Mouse (Mus musculus): ENCODE data around the gene Stom. TPM values are rescaled to one million over a fixed set of nuclear protein-coding genes. Genes with fewer than 3 reads are reported as not detected.

The Stom gene
- polyA plus RNA-seq, 1 experiment from 2014 or later, result 17.6 TPM

- no peak overlapping the region for H3K4me3 ChIP-seq (ENCODE audit: low read depth, low read length)
- peaks cover under 1% of the 10 kb centered on the region; the same call in 1 of the 2 replicates for H3K4me1 ChIP-seq (ENCODE audit: control insufficient read depth, insufficient read depth, low read length)
- H3K27ac ChIP-seq (ENCODE audit: low read length), result no peak overlapping the region
- no peak overlapping the region for H3K9ac ChIP-seq (ENCODE audit: low read depth, low read length)
- H3K4me2 ChIP-seq (ENCODE audit: low read length), result no peak overlapping the region
- H3K9me3 ChIP-seq (replicated peaks; ENCODE audit: control insufficient read depth, low read length, poor library complexity, severe bottlenecking), result no peaks in the 10 kb centered on the region
- WGBS, result 63% methylated on average over 10 of the region's 10 CpGs
- H3K36me3 ChIP-seq (ENCODE audit: control insufficient read depth, insufficient read depth, low read length), result no peaks in the 10 kb centered on the region
- H3K27me3 ChIP-seq (ENCODE audit: control insufficient read depth, insufficient read depth, low read depth, low read length), result no peaks in the 10 kb centered on the region
- no peak for ATAC-seq
Observed at GRCm38 (mm10) chr2:35327583-35327982, 9.2 kb downstream of the Stom start.

- no peak overlapping the region for H3K27ac ChIP-seq (ENCODE audit: low read length)
- peaks cover 4% of the 10 kb centered on the region; the same call in 1 of the 2 replicates for H3K4me1 ChIP-seq (ENCODE audit: control insufficient read depth, insufficient read depth, low read length)
- ATAC-seq, result no peak
- no peaks in the 10 kb centered on the region for H3K36me3 ChIP-seq (ENCODE audit: control insufficient read depth, insufficient read depth, low read length)
- no peak overlapping the region for H3K9ac ChIP-seq (ENCODE audit: low read depth, low read length)
- 49% methylated on average over 1 of the region's 1 CpGs for WGBS
- no peaks in the 10 kb centered on the region for H3K9me3 ChIP-seq (replicated peaks; ENCODE audit: control insufficient read depth, low read length, poor library complexity, severe bottlenecking)
- H3K27me3 ChIP-seq (ENCODE audit: control insufficient read depth, insufficient read depth, low read depth, low read length), result no peaks in the 10 kb centered on the region
- no peak overlapping the region for H3K4me3 ChIP-seq (ENCODE audit: low read depth, low read length)
- no peak overlapping the region for H3K4me2 ChIP-seq (ENCODE audit: low read length)
Observed at GRCm38 (mm10) chr2:35326931-35327330, 9.8 kb downstream of the Stom start.

- no peak overlapping the region for H3K9ac ChIP-seq (ENCODE audit: low read depth, low read length)
- H3K4me2 ChIP-seq (ENCODE audit: low read length), result no peak overlapping the region
- no peak for ATAC-seq
- no peaks in the 10 kb centered on the region for H3K27me3 ChIP-seq (ENCODE audit: control insufficient read depth, insufficient read depth, low read depth, low read length)
- H3K9me3 ChIP-seq (replicated peaks; ENCODE audit: control insufficient read depth, low read length, poor library complexity, severe bottlenecking), result no peaks in the 10 kb centered on the region
- 71% methylated on average over 10 of the region's 10 CpGs for WGBS
- H3K4me3 ChIP-seq (ENCODE audit: low read depth, low read length), result no peak overlapping the region
- H3K36me3 ChIP-seq (ENCODE audit: control insufficient read depth, insufficient read depth, low read length), result no peaks in the 10 kb centered on the region
- peaks cover 4% of the 10 kb centered on the region; the same call in 1 of the 2 replicates for H3K4me1 ChIP-seq (ENCODE audit: control insufficient read depth, insufficient read depth, low read length)
- no peak overlapping the region for H3K27ac ChIP-seq (ENCODE audit: low read length)
Observed at GRCm38 (mm10) chr2:35325930-35326329, 10.8 kb downstream of the Stom start.

- WGBS, result 66% methylated on average over 10 of the region's 10 CpGs
- no peak overlapping the region for H3K4me3 ChIP-seq (ENCODE audit: low read depth, low read length)
- no peak overlapping the region for H3K4me2 ChIP-seq (ENCODE audit: low read length)
- no peaks in the 10 kb centered on the region for H3K36me3 ChIP-seq (ENCODE audit: control insufficient read depth, insufficient read depth, low read length)
- ATAC-seq, result no peak
- H3K9me3 ChIP-seq (replicated peaks; ENCODE audit: control insufficient read depth, low read length, poor library complexity, severe bottlenecking), result no peaks in the 10 kb centered on the region
- H3K27me3 ChIP-seq (ENCODE audit: control insufficient read depth, insufficient read depth, low read depth, low read length), result no peaks in the 10 kb centered on the region
- no peak overlapping the region for H3K9ac ChIP-seq (ENCODE audit: low read depth, low read length)
- H3K27ac ChIP-seq (ENCODE audit: low read length), result no peak overlapping the region
- peaks cover 4% of the 10 kb centered on the region; the same call in 1 of the 2 replicates for H3K4me1 ChIP-seq (ENCODE audit: control insufficient read depth, insufficient read depth, low read length)
Observed at GRCm38 (mm10) chr2:35322404-35323164, 14.2 kb downstream of the Stom start.

GRCm38 (mm10) chr2:35320399-35320798 is 16.4 kb downstream of the Stom start:
- H3K9me3 ChIP-seq (replicated peaks; ENCODE audit: control insufficient read depth, low read length, poor library complexity, severe bottlenecking), result no peaks in the 10 kb centered on the region
- peaks cover 4% of the 10 kb centered on the region; the same call in 1 of the 2 replicates for H3K4me1 ChIP-seq (ENCODE audit: control insufficient read depth, insufficient read depth, low read length)
- H3K4me2 ChIP-seq (ENCODE audit: low read length), result no peak overlapping the region
- no peak for ATAC-seq
- no peak overlapping the region for H3K9ac ChIP-seq (ENCODE audit: low read depth, low read length)
- 90% methylated on average over 15 of the region's 15 CpGs for WGBS
- no peaks in the 10 kb centered on the region for H3K36me3 ChIP-seq (ENCODE audit: control insufficient read depth, insufficient read depth, low read length)
- no peaks in the 10 kb centered on the region for H3K27me3 ChIP-seq (ENCODE audit: control insufficient read depth, insufficient read depth, low read depth, low read length)
- H3K27ac ChIP-seq (ENCODE audit: low read length), result no peak overlapping the region
- H3K4me3 ChIP-seq (ENCODE audit: low read depth, low read length), result no peak overlapping the region

GRCm38 (mm10) chr2:35318405-35318804 is 18.4 kb downstream of the Stom start:
- Histone ChIP-seq H3K9me3 (replicated peaks; ENCODE audit: control insufficient read depth, low read length, poor library complexity, severe bottlenecking) (no peaks in the 10 kb centered on the region), H3K4me1 (ENCODE audit: control insufficient read depth, insufficient read depth, low read length) (peaks cover 4% of the 10 kb centered on the region; the same call in 1 of the 2 replicates), H3K4me2 (ENCODE audit: low read length) (no peak overlapping the region), H3K9ac (ENCODE audit: low read depth, low read length) (no peak overlapping the region), H3K27ac (ENCODE audit: low read length) (no peak overlapping the region), H3K4me3 (ENCODE audit: low read depth, low read length) (no peak overlapping the region), H3K27me3 (ENCODE audit: control insufficient read depth, insufficient read depth, low read depth, low read length) (no peaks in the 10 kb centered on the region), H3K36me3 (ENCODE audit: control insufficient read depth, insufficient read depth, low read length) (no peaks in the 10 kb centered on the region)
- no peak for ATAC-seq
- WGBS, result 89% methylated on average over 12 of the region's 12 CpGs

GRCm38 (mm10) chr2:35317604-35318003 is 19.2 kb downstream of the Stom start:
- ATAC-seq, result no peak
- H3K9ac ChIP-seq (ENCODE audit: low read depth, low read length), result no peak overlapping the region
- no peak overlapping the region for H3K4me2 ChIP-seq (ENCODE audit: low read length)
- H3K4me1 ChIP-seq (ENCODE audit: control insufficient read depth, insufficient read depth, low read length), result peaks cover 3% of the 10 kb centered on the region; the same call in 1 of the 2 replicates
- no peaks in the 10 kb centered on the region for H3K36me3 ChIP-seq (ENCODE audit: control insufficient read depth, insufficient read depth, low read length)
- no peaks in the 10 kb centered on the region for H3K9me3 ChIP-seq (replicated peaks; ENCODE audit: control insufficient read depth, low read length, poor library complexity, severe bottlenecking)
- H3K27me3 ChIP-seq (ENCODE audit: control insufficient read depth, insufficient read depth, low read depth, low read length), result no peaks in the 10 kb centered on the region
- WGBS, result 77% methylated on average over 4 of the region's 4 CpGs
- no peak overlapping the region for H3K27ac ChIP-seq (ENCODE audit: low read length)
- no peak overlapping the region for H3K4me3 ChIP-seq (ENCODE audit: low read depth, low read length)

- H3K4me3 ChIP-seq (ENCODE audit: low read depth, low read length), result no peak overlapping the region
- H3K4me2 ChIP-seq (ENCODE audit: low read length), result no peak overlapping the region
- H3K36me3 ChIP-seq (ENCODE audit: control insufficient read depth, insufficient read depth, low read length), result no peaks in the 10 kb centered on the region
- no peak overlapping the region for H3K27ac ChIP-seq (ENCODE audit: low read length)
- ATAC-seq, result no peak
- no peak overlapping the region for H3K9ac ChIP-seq (ENCODE audit: low read depth, low read length)
- H3K9me3 ChIP-seq (replicated peaks; ENCODE audit: control insufficient read depth, low read length, poor library complexity, severe bottlenecking), result no peaks in the 10 kb centered on the region
- H3K27me3 ChIP-seq (ENCODE audit: control insufficient read depth, insufficient read depth, low read depth, low read length), result no peaks in the 10 kb centered on the region
- 28% methylated on average over 3 of the region's 3 CpGs for WGBS
- H3K4me1 ChIP-seq (ENCODE audit: control insufficient read depth, insufficient read depth, low read length), result no peaks in the 10 kb centered on the region
Observed at GRCm38 (mm10) chr2:35314300-35314699, 22.5 kb downstream of the Stom start.

GRCm38 (mm10) chr2:35309906-35310493 is 26.8 kb downstream of the Stom start:
- H3K27ac ChIP-seq (ENCODE audit: low read length), result no peak overlapping the region
- H3K9ac ChIP-seq (ENCODE audit: low read depth, low read length), result no peak overlapping the region
- no peak for ATAC-seq
- no peaks in the 10 kb centered on the region for H3K4me1 ChIP-seq (ENCODE audit: control insufficient read depth, insufficient read depth, low read length)
- no peak overlapping the region for H3K4me3 ChIP-seq (ENCODE audit: low read depth, low read length)
- H3K36me3 ChIP-seq (ENCODE audit: control insufficient read depth, insufficient read depth, low read length), result no peaks in the 10 kb centered on the region
- no peak overlapping the region for H3K4me2 ChIP-seq (ENCODE audit: low read length)
- H3K27me3 ChIP-seq (ENCODE audit: control insufficient read depth, insufficient read depth, low read depth, low read length), result no peaks in the 10 kb centered on the region
- 90% methylated on average over 4 of the region's 4 CpGs for whole genome bisulfite sequencing
- H3K9me3 ChIP-seq (replicated peaks; ENCODE audit: control insufficient read depth, low read length, poor library complexity, severe bottlenecking), result no peaks in the 10 kb centered on the region

Measured in midbrain, embryonic 16.5 days (tissue).